Mouse (Mus musculus) erythroblast, embryonic 14.5 days (primary cell): ENCODE results near the gene Fam78a.

Experiments
- GATA1 ChIP-seq: IDR thresholded peaks from 2 replicates; pipeline ENCODE4 v1.6.1; 2012; ENCODE audit warnings: low read length, inconsistent platforms, mixed read lengths
- TAL1 ChIP-seq: IDR thresholded peaks from 3 replicates; pipeline ENCODE4 v1.6.1; 2012; ENCODE audit warnings: low read length, inconsistent platforms, mixed read lengths

DNA sequence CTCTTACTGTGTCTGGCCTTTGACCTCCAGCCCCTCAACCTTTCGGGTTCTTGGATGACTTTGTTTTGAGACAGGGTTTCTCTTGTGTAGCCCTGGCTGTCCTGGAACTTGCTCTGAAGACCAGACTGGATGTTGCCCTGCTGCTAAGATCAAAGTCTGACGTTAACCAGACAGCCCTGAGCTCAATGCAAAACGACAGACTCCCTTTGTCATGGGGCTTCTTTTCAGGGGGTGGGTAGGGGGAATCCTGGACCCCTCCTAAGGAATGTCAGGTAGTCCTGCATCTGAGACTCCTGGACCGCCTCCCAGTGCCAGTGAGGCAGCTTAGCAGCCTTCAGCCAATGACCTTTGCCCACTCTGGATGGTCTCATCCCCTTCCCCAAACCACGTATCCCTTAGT, 25.9 kb downstream of the Fam78a start:
- no peak for TF ChIP-seq GATA1
- no peak for TF ChIP-seq TAL1
